In genomic region chr7:55986526-55987214, GRCm38 (mm10) we compare ENCODE assay signal across 7 mouse cellular contexts. TPM values are rescaled to one million over a fixed set of nuclear protein-coding genes. Genes with fewer than 3 reads are reported as not detected.
DNase-seq lines count a peak whose midpoint lies in the region; ATAC-seq and TF ChIP-seq lines count a peak whose summit lies in the region.

No protein-coding gene starts in this region.

- no peak overlapping the region for H3K9ac ChIP-seq in limb, embryonic 11.5 days (ENCODE audit: low read length)
- no peak overlapping the region for H3K9ac ChIP-seq in midbrain, embryonic 15.5 days

- peak; percentile 65; the same call in 1 of the 2 replicates for TF ChIP-seq CTCF in spleen, adult 2 months (IDR thresholded peaks at IDR 0.05; ENCODE audit: extremely low read depth, insufficient read depth, insufficient read length, insufficient replicate concordance)

- H3K27ac ChIP-seq in limb, embryonic 11.5 days (replicated peaks; ENCODE audit: low read depth, low read length) = no peak overlapping the region
- H3K27ac ChIP-seq in midbrain, embryonic 15.5 days = no peak overlapping the region
- no peak overlapping the region for H3K27ac ChIP-seq in spleen, adult 2 months (ENCODE audit: insufficient read depth, low read length)

- no peak overlapping the region for H3K4me2 ChIP-seq in limb, embryonic 11.5 days (ENCODE audit: low read depth, severe bottlenecking)
- peak overlapping the region; percentile 24; the same call in 1 of the 2 replicates for H3K4me2 ChIP-seq in midbrain, embryonic 15.5 days

- 37% methylated on average over 13 of the region's 13 CpGs for WGBS in limb, embryonic 11.5 days
- WGBS in midbrain, embryonic 15.5 days = 38% methylated on average over 13 of the region's 13 CpGs
- WGBS in spleen, adult 2 months = 22% methylated on average over 13 of the region's 13 CpGs

- no peaks in the 10 kb centered on the region for H3K27me3 ChIP-seq in limb, embryonic 11.5 days (ENCODE audit: control insufficient read depth, insufficient read depth, low read length)
- H3K27me3 ChIP-seq in midbrain, embryonic 15.5 days (replicated peaks) = no peaks in the 10 kb centered on the region
- no peaks in the 10 kb centered on the region for H3K27me3 ChIP-seq in spleen, adult 2 months (ENCODE audit: control insufficient read depth, insufficient read depth, low read length)

- H3K4me3 ChIP-seq in limb, embryonic 11.5 days (ENCODE audit: low read depth, low read length) = no peak overlapping the region
- no peak overlapping the region for H3K4me3 ChIP-seq in midbrain, embryonic 15.5 days
- peak overlapping the region; percentile 6; the same call in 1 of the 2 replicates for H3K4me3 ChIP-seq in spleen, adult 2 months (ENCODE audit: extremely low read depth, insufficient read depth, insufficient read length)

- no peak for TF ChIP-seq POLR2A in spleen, adult 2 months (IDR thresholded peaks at IDR 0.05; ENCODE audit: low read depth, low read length)

- no peaks in the 10 kb centered on the region for H3K36me3 ChIP-seq in limb, embryonic 11.5 days (ENCODE audit: control insufficient read depth, insufficient read depth, low read length)
- 0 out of 2 replicates have a peak, but pooled peaks cover 2% of the 10 kb centered on the region for H3K36me3 ChIP-seq in midbrain, embryonic 15.5 days (replicated peaks)
- H3K36me3 ChIP-seq in spleen, adult 2 months (ENCODE audit: control insufficient read depth, insufficient read depth, low read length) = no peaks in the 10 kb centered on the region

- H3K9me3 ChIP-seq in limb, embryonic 11.5 days (ENCODE audit: control insufficient read depth, low read length) = no peaks in the 10 kb centered on the region
- H3K9me3 ChIP-seq in midbrain, embryonic 15.5 days = no peaks in the 10 kb centered on the region

- no peak; the same call in 1 of the 2 replicates for ATAC-seq in limb, embryonic 11.5 days (ENCODE audit: insufficient number of reproducible peaks, low FRiP score, low TSS enrichment, low read depth)
- ATAC-seq in midbrain, embryonic 15.5 days (replicated peaks) = peak; percentile 78

- DNase-seq in adrenal gland, postnatal 14 days = peak; percentile 88
- DNase-seq in embryo, embryonic 9.5 days (ENCODE audit: extremely low spot score) = peak; percentile 73
- peak; percentile 97 for DNase-seq in heart, adult 11 months
- peak; percentile 42 for DNase-seq in kidney, adult 11 months
- peak; percentile 86 for DNase-seq in limb, embryonic 11.5 days (ENCODE audit: low spot score)
- DNase-seq in spleen, adult 2 months (ENCODE audit: low read depth in 1 of 2, low spot score in 2 of 2) = peak; percentile 27 to 69

- H3K4me1 ChIP-seq in limb, embryonic 11.5 days (ENCODE audit: control insufficient read depth, insufficient read depth, low read length) = no peaks in the 10 kb centered on the region
- no peaks in the 10 kb centered on the region for H3K4me1 ChIP-seq in midbrain, embryonic 15.5 days
- peaks cover 2% of the 10 kb centered on the region; the same call in 1 of the 2 replicates for H3K4me1 ChIP-seq in spleen, adult 2 months (ENCODE audit: control insufficient read depth, insufficient read depth, insufficient read length)

RNA-seq across cellular contexts. Expression of gene Nipa2, which starts 24.4 kb away (rescaled TPM):
- 43.6 and 44.6 TPM in 2 replicates for total RNA-seq in adrenal gland, postnatal 14 days (2021)
- 49.8 and 53.7 TPM in 2 replicates for polyA plus RNA-seq in limb, embryonic 11.5 days (2014; fragmentation: Nextera tagmentation; extraction: Ambion mirVana)
- polyA plus RNA-seq in midbrain, embryonic 15.5 days (2015; fragmentation: Nextera tagmentation; extraction: Ambion mirVana) = 31.1 and 31.4 TPM in 2 replicates
- polyA plus RNA-seq in spleen, adult 2 months (2012; rRNA removed) = 7.1 and 16.1 TPM in 2 replicates

RNA-seq across cellular contexts. Expression of gene Nipa1, which starts 33.1 kb away (rescaled TPM):
- total RNA-seq in adrenal gland, postnatal 14 days (2021) = 5.8 TPM in 2 replicates
- 5.6 and 6.3 TPM in 2 replicates for polyA plus RNA-seq in limb, embryonic 11.5 days (2014; fragmentation: Nextera tagmentation; extraction: Ambion mirVana)
- 29.2 and 30.2 TPM in 2 replicates for polyA plus RNA-seq in midbrain, embryonic 15.5 days (2015; fragmentation: Nextera tagmentation; extraction: Ambion mirVana)
- polyA plus RNA-seq in spleen, adult 2 months (2012; rRNA removed) = 2.1 and 2.3 TPM in 2 replicates

Comparison
In these comparisons a context has a peak if more than half of its experiments do, and no peak if none do; other contexts are left out.
1. DNase-seq: peak in every context shown above with its lines; median percentile 97 in heart, adult 11 months; 88 in adrenal gland, postnatal 14 days; 86 in limb, embryonic 11.5 days; 73 in embryo, embryonic 9.5 days; 48 in spleen, adult 2 months; 42 in kidney, adult 11 months.